Mouse (Mus musculus) testis, adult 2 months (tissue): ENCODE measurements at regions not wholly inside any gene's neighbourhood (a gene's known extent, or its start where the extent isn't known, plus 50 kb on each side); places are given as distances from the start of the nearest gene placed in this dataset.
A peak's percentile ranks its signal among the peaks of the same experiment; 100 is the strongest.

Experiments used
- H3K27ac ChIP-seq: fragments of 200-500 bp; 2 replicates; pipeline ENCODE4 v1.5.1; 2012; ENCODE audit warnings: low read depth, low read length; ENCODE audit not compliant: control insufficient read depth, insufficient read depth
- H3K27me3 ChIP-seq: fragments of 200-500 bp; 2 replicates; pipeline ENCODE4 v1.6.1; 2012; ENCODE audit warnings: mild to moderate bottlenecking, low read length, moderate library complexity; ENCODE audit not compliant: control insufficient read depth, insufficient read depth
- H3K36me3 ChIP-seq: fragments of 200-500 bp; 2 replicates; pipeline ENCODE4 v1.6.1; 2012; ENCODE audit warnings: mild to moderate bottlenecking, low read length; ENCODE audit not compliant: control insufficient read depth, insufficient read depth
- H3K4me1 ChIP-seq: fragments of 200-500 bp; 2 replicates; pipeline ENCODE4 v1.6.1; 2012; ENCODE audit warnings: low read length; ENCODE audit not compliant: control insufficient read depth, insufficient read depth
- H3K4me3 ChIP-seq: fragments of 200-500 bp; 2 replicates; pipeline ENCODE4 v1.5.1; 2012; ENCODE audit warnings: low read depth, mild to moderate bottlenecking, low read length, moderate library complexity, mixed read lengths; ENCODE audit not compliant: control insufficient read depth
- CTCF ChIP-seq: fragments of 200-500 bp; IDR thresholded peaks from 2 replicates; pipeline ENCODE4 v1.5.1; 2012; ENCODE audit warnings: low read depth, mild to moderate bottlenecking, inconsistent platforms, low read length, moderate library complexity; ENCODE audit not compliant: control insufficient read depth, insufficient read depth, insufficient replicate concordance
- POLR2A ChIP-seq: fragments of 200-500 bp; IDR thresholded peaks from 2 replicates; pipeline ENCODE4 v1.6.1; 2012; ENCODE audit warnings: low read depth, mild to moderate bottlenecking, inconsistent platforms, low read length, moderate library complexity; ENCODE audit not compliant: control insufficient read depth

DNA sequence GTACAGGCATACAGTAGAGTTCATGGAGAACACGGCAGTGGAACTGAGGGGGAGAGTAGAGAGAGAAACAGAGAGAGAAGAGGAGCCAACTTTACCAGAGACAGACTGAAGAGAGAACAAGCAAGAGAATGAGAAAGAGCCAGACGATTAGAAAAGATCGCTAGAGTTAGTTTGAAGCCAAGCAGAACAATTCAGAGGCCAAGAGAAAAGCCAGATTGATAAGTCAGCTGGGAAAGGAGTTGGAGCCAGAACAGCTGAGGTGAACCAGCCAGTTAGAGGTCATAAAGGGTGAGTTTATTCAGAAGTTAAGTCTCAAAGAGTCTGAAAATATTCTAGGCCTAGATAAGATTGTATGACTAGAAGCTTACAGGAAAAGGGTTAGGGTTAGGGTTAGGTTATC lies 281.7 kb downstream of the Trim52 start:
- no peak for TF ChIP-seq CTCF
- TF ChIP-seq POLR2A: no peak
- no peaks in the 10 kb centered on the region for H3K36me3 ChIP-seq
- H3K4me3 ChIP-seq: no peak overlapping the region
- no peaks in the 10 kb centered on the region for H3K27me3 ChIP-seq
- no peaks in the 10 kb centered on the region for H3K4me1 ChIP-seq
- H3K27ac ChIP-seq: no peak overlapping the region

DNA sequence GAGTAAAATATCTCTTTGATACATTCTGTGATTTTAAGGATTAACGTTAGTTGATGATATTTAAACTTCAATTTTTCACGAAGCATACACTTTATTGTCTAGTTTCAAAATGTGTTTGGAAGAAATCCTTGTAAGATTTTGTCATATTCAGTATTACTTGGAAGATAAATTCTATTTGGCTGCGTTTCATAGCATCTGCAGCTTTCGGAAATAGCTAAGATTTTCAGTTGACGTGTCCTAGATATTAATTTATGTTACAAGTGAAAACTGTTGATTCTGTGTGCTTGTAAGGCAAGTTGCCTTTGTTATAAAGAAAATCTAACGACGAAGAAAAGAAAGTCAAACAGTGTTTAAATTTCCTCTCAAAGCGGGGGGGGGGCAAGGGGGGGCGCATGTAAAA lies 284.5 kb downstream of the Trim52 start:
- no peaks in the 10 kb centered on the region for H3K36me3 ChIP-seq
- H3K27ac ChIP-seq: no peak overlapping the region
- no peaks in the 10 kb centered on the region for H3K4me1 ChIP-seq
- H3K4me3 ChIP-seq: no peak overlapping the region
- no peak for TF ChIP-seq CTCF
- no peak for TF ChIP-seq POLR2A
- no peaks in the 10 kb centered on the region for H3K27me3 ChIP-seq

DNA sequence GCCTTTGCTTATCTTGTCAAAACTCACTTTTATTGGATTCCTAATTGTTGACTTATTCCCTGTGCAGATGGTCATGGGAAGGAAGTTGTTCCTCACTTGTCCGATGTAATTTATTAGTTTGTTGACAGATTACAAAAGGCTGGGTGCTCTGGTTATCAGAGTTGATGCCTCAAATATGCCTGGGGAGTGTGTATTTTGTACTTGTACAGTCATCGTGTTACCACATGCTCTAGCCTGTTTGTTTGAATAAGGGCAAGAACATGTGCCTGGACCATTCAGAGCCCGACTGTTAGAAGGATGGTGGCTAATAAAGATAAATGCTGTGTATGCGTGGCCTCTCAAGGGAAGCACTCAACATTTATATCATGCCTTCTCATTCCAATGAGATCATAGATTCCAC lies 288.0 kb downstream of the Trim52 start:
- TF ChIP-seq POLR2A (no peak), CTCF (no peak)

DNA sequence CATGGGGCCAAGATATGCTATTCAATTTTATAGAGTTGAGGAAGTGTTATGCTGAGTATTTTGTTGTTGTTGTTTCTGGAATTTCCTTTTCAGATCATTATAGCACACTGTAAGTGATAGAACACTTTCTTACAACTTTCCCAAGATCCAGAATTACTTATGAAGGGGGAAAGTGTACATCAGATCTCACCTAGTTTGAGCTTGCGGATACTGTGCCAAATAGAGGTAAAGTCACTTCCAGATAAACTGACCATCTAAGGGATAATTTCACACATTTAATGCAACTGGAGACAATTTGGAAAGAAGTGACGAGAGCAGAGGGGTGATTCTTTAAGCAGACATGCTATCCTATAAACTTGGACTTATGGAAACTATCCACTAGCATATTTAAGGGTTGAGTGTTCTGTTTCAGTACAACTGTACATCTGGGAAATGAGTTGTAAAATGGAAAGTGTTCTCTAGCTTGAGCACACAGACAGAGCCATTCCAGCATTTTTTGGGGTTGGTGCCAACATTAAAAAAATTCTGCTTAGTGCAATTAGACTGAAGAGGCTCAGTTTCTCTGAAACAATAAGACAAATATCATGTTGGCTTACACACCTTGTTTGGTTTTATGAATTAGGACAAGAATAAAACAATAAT lies 307.0 kb downstream of the Trim52 start:
- Histone ChIP-seq H3K36me3 (no peaks in the 10 kb centered on the region), H3K4me3 (no peak overlapping the region), H3K4me1 (no peaks in the 10 kb centered on the region), H3K27ac (no peak overlapping the region), H3K27me3 (no peaks in the 10 kb centered on the region)
- TF ChIP-seq POLR2A (no peak), CTCF (no peak)

More for the DNA sequence above, 288.0 kb downstream of the Trim52 start:
- H3K27ac ChIP-seq: no peak overlapping the region
- H3K4me3 ChIP-seq: no peak overlapping the region
- H3K4me1 ChIP-seq: no peaks in the 10 kb centered on the region
- H3K27me3 ChIP-seq: no peaks in the 10 kb centered on the region
- H3K36me3 ChIP-seq: no peaks in the 10 kb centered on the region

DNA sequence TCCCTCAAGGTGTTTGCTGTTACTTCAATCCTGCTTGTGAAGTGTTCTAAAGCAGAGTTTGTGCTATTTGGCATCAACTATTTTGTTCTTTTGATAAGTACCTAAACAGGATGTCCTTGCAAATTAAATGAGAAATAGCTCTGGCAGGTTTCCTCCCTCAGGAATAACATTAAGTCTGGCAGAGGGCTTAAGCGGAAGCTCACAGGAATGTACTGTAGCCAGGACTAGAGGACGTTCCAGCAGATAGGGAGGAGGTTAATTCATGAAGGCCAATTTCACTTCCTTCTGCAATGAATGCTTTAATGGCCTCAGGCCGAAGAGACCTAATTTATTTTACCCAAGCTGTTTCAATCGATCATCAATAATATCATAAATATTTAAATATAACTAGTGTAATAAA lies 318.7 kb downstream of the Trim52 start:
- Histone ChIP-seq H3K27me3 (no peaks in the 10 kb centered on the region), H3K4me3 (no peak overlapping the region), H3K36me3 (no peaks in the 10 kb centered on the region), H3K4me1 (no peaks in the 10 kb centered on the region), H3K27ac (no peak overlapping the region)
- TF ChIP-seq POLR2A: no peak
- TF ChIP-seq CTCF: no peak

DNA sequence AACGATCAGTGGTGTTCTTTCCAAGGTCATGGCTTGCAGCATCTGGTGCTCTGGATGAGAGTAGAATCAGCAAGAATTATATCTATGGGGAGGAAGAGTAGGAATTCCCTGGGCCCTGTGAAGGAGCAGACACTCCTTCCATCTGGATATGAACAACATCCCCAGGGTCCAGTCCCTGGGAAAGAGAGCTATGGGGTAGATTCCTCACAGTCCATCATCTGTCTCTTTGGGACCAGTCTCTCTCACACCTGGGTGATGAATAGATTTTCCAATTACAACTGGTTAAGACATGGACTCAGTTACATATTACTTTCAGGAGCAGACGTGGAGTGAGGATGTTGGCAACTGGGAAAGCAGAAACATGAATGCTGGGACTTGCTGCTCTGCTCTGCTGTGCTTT lies 322.6 kb downstream of the Trim52 start:
- H3K27me3 ChIP-seq: no peaks in the 10 kb centered on the region
- H3K4me1 ChIP-seq: no peaks in the 10 kb centered on the region
- no peak for TF ChIP-seq CTCF
- no peak for TF ChIP-seq POLR2A
- no peaks in the 10 kb centered on the region for H3K36me3 ChIP-seq
- no peak overlapping the region for H3K27ac ChIP-seq
- no peak overlapping the region for H3K4me3 ChIP-seq

DNA sequence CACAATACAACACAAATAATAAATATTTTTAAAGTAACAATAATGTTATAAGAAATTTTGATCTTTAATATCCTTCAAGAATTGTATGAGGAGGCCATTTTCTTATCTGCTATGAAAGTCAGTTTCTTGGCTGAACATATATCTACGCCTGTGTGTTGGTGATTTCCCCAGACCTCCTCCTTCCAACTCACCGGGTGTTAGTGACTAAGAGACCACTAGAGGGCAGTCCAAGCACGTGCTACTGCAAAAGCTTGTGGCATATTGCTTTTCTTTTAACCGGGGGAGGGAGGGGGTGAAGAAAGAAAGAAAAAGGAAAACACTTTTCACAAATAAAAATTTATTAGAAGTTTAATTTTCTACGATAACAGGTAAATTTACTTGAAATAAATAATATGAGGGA lies 333.3 kb downstream of the Trim52 start:
- no peaks in the 10 kb centered on the region for H3K4me1 ChIP-seq
- H3K27me3 ChIP-seq: no peaks in the 10 kb centered on the region
- H3K27ac ChIP-seq: no peak overlapping the region
- TF ChIP-seq POLR2A: no peak
- peak; percentile 28; the same call in 1 of the 2 replicates for TF ChIP-seq CTCF
- no peaks in the 10 kb centered on the region for H3K36me3 ChIP-seq
- H3K4me3 ChIP-seq: no peak overlapping the region
